Mouse (Mus musculus) liver, embryonic 12.5 days (tissue): ENCODE measurements around the gene Znhit2. TPM values are rescaled to one million over a fixed set of nuclear protein-coding genes. Genes with fewer than 3 reads are reported as not detected.

Experiments used
- microRNA-seq: library from miRNA; unstranded; fragments of <30 nt; microRNA quantifications from one replicate; pipeline ENCODE4, GENCODE M21; 2017
- polyA plus RNA-seq: library from polyadenylated mRNA; unstranded; fragments of >200 nt; fragmentation: Nextera tagmentation; extraction: Ambion mirVana; gene quantifications from 2 replicates; pipeline ENCODE4 v1.2.1, GENCODE M21; 2016

Gene Znhit2
- polyA plus RNA-seq, 1 experiment from 2014 or later: 31.8 TPM

Small RNAs within 50 kb of the gene (microRNA-seq; reads per million reads assigned to microRNA genes)
- gene Mir6988: 1.4 reads per million

Other genes starting within 250 kb of the Znhit2 start
- 22.1 and 24.2 TPM in 2 replicates for gene Frmd8, start 185.9 kb upstream of the Znhit2 start, polyA plus RNA-seq
- gene Slc25a45, start 183.4 kb upstream of the Znhit2 start, polyA plus RNA-seq: 7.5 and 7.7 TPM in 2 replicates
- 3.2 and 3.5 TPM in 2 replicates for gene Tigd3, start 167.0 kb upstream of the Znhit2 start, polyA plus RNA-seq
- gene Dpf2, start 148.2 kb upstream of the Znhit2 start, polyA plus RNA-seq: 73.2 and 74.9 TPM in 2 replicates
- gene Cdc42ep2, start 136.4 kb upstream of the Znhit2 start, polyA plus RNA-seq: 3.4 and 3.6 TPM in 2 replicates
- 79.7 and 83.2 TPM in 2 replicates for gene Pola2, start 97.0 kb upstream of the Znhit2 start, polyA plus RNA-seq
- gene Slc22a20, start 75.0 kb upstream of the Znhit2 start, polyA plus RNA-seq: not detected in 2 replicates
- 37.7 and 38.5 TPM in 2 replicates for gene Capn1, start 45.3 kb upstream of the Znhit2 start, polyA plus RNA-seq
- 17.4 and 19.4 TPM in 2 replicates for gene Syvn1, start 14.6 kb upstream of the Znhit2 start, polyA plus RNA-seq
- 58.0 and 62.7 TPM in 2 replicates for gene Mrpl49, start 3.4 kb upstream of the Znhit2 start, polyA plus RNA-seq
- gene Fau, start 3.3 kb upstream of the Znhit2 start, polyA plus RNA-seq: 699 and 700 TPM in 2 replicates
- 30.0 and 31.4 TPM in 2 replicates for gene Tm7sf2, start 7.2 kb downstream of the Znhit2 start, polyA plus RNA-seq
- gene Vps51, start 16.0 kb downstream of the Znhit2 start, polyA plus RNA-seq: 35.8 and 39.9 TPM in 2 replicates
- gene Tmem262, start 18.8 kb downstream of the Znhit2 start, polyA plus RNA-seq: not detected in 2 replicates
- 0.37 and 1.4 TPM in 2 replicates for gene Gm28374, start 21.1 kb downstream of the Znhit2 start, polyA plus RNA-seq
- gene Zfpl1, start 23.8 kb downstream of the Znhit2 start, polyA plus RNA-seq: 26.6 and 28.5 TPM in 2 replicates
- 36.2 and 42.2 TPM in 2 replicates for gene Cdca5, start 23.8 kb downstream of the Znhit2 start, polyA plus RNA-seq
- 0.20 and 0.59 TPM in 2 replicates for gene AC131692.1, start 33.2 kb downstream of the Znhit2 start, polyA plus RNA-seq
- gene Naaladl1, start 44.6 kb downstream of the Znhit2 start, polyA plus RNA-seq: 2.6 and 2.8 TPM in 2 replicates
- gene Sac3d1, start 57.5 kb downstream of the Znhit2 start, polyA plus RNA-seq: 38.8 and 41.6 TPM in 2 replicates
- 41.7 and 44.7 TPM in 2 replicates for gene Snx15, start 67.1 kb downstream of the Znhit2 start, polyA plus RNA-seq
- gene Batf2, start 79.8 kb downstream of the Znhit2 start, polyA plus RNA-seq: 0.10 and 0.15 TPM in 2 replicates
- gene Arl2, start 80.4 kb downstream of the Znhit2 start, polyA plus RNA-seq: 46.1 and 47.7 TPM in 2 replicates
- not detected in 2 replicates for gene Majin, start 123.2 kb downstream of the Znhit2 start, polyA plus RNA-seq
- not detected in 2 replicates for gene Gpha2, start 165.2 kb downstream of the Znhit2 start, polyA plus RNA-seq
- gene Ppp2r5b, start 174.7 kb downstream of the Znhit2 start, polyA plus RNA-seq: 6.4 TPM in 2 replicates
- gene Atg2a, start 180.5 kb downstream of the Znhit2 start, polyA plus RNA-seq: 7.1 and 8.2 TPM in 2 replicates
- gene Ehd1, start 215.5 kb downstream of the Znhit2 start, polyA plus RNA-seq: 85.4 and 91.9 TPM in 2 replicates
- gene Cdc42bpg, start 245.3 kb downstream of the Znhit2 start, polyA plus RNA-seq: 0.20 TPM in 2 replicates